Mouse (Mus musculus) forebrain, embryonic 12.5 days (tissue): ENCODE results near the gene Fam189a2. TPM values are rescaled to one million over a fixed set of nuclear protein-coding genes. Genes with fewer than 3 reads are reported as not detected.

Source experiments
- ATAC-seq: fragments of 200-750 bp; cut with Nextera tagmentation; 2 replicates; pipeline ENCODE4 v1.8.0; 2017; ENCODE audit warnings: moderate TSS enrichment; ENCODE audit not compliant: low FRiP score
- H3K27ac ChIP-seq: fragments of 300-500 bp; sonication (generic); 2 replicates; pipeline ENCODE4 v1.5.1; 2016; ENCODE audit warnings: mild to moderate bottlenecking
- H3K27me3 ChIP-seq: fragments of 300-500 bp; sonication (generic); 2 replicates; pipeline ENCODE4 v1.6.1; 2016; ENCODE audit warnings: mild to moderate bottlenecking
- H3K36me3 ChIP-seq: fragments of 300-500 bp; sonication (generic); replicated peaks from 2 replicates; pipeline ENCODE4 v1.6.1; 2016; ENCODE audit warnings: mild to moderate bottlenecking
- H3K4me1 ChIP-seq: fragments of 300-500 bp; sonication (generic); 2 replicates; pipeline ENCODE4 v1.6.1; 2016
- H3K4me2 ChIP-seq: fragments of 300-500 bp; sonication (generic); 2 replicates; pipeline ENCODE4 v1.6.1; 2016; ENCODE audit warnings: mild to moderate bottlenecking, moderate library complexity
- H3K4me3 ChIP-seq: fragments of 300-500 bp; sonication (generic); replicated peaks from 2 replicates; pipeline ENCODE4 v1.5.1; 2016; ENCODE audit warnings: mild to moderate bottlenecking
- H3K9ac ChIP-seq: fragments of 300-500 bp; sonication (generic); 2 replicates; pipeline ENCODE4 v1.6.1; 2016; ENCODE audit warnings: mild to moderate bottlenecking
- H3K9me3 ChIP-seq: fragments of 300-500 bp; sonication (generic); 2 replicates; pipeline ENCODE4 v1.6.1; 2016
- WGBS: fragments of 180-500 bp; shearing (Covaris S2); methylation state at CpG from one replicate; pipeline ENCODE4 v1.1.7; 2016; 5-methylcytosine and 5-hydroxymethylcytosine counted together
- polyA plus RNA-seq: library from polyadenylated mRNA; unstranded; fragments of >200 nt; fragmentation: Nextera tagmentation; extraction: Ambion mirVana; gene quantifications from 2 replicates; pipeline ENCODE4 v1.2.1, GENCODE M21; 2016

The Fam189a2 gene
- polyA plus RNA-seq, 1 experiment from 2014 or later, result 0.47 TPM

GRCm38 (mm10) chr19:23946751-23947150 lies 84.1 kb downstream of the Fam189a2 start:
- no peak for ATAC-seq
- H3K36me3 ChIP-seq, result no peaks in the 10 kb centered on the region
- H3K4me2 ChIP-seq, result no peak overlapping the region
- peaks cover 14% of the 10 kb centered on the region for H3K4me1 ChIP-seq
- no peak overlapping the region for H3K9ac ChIP-seq
- H3K27ac ChIP-seq, result no peak overlapping the region
- no peak overlapping the region for H3K4me3 ChIP-seq
- H3K27me3 ChIP-seq, result no peaks in the 10 kb centered on the region
- WGBS, result 84% methylated on average over 4 of the region's 4 CpGs
- no peaks in the 10 kb centered on the region for H3K9me3 ChIP-seq

- H3K9ac ChIP-seq, result no peak overlapping the region
- peaks cover 20% of the 10 kb centered on the region for H3K4me1 ChIP-seq
- 86% methylated on average over 6 of the region's 6 CpGs for WGBS
- H3K27ac ChIP-seq, result no peak overlapping the region
- H3K4me3 ChIP-seq, result no peak overlapping the region
- H3K4me2 ChIP-seq, result no peak overlapping the region
- H3K36me3 ChIP-seq, result no peaks in the 10 kb centered on the region
- no peak for ATAC-seq
- H3K27me3 ChIP-seq, result no peaks in the 10 kb centered on the region
- no peaks in the 10 kb centered on the region for H3K9me3 ChIP-seq
Observed at GRCm38 (mm10) chr19:23946026-23946685, 84.7 kb downstream of the Fam189a2 start.

- Histone ChIP-seq H3K4me2 (no peak overlapping the region), H3K9ac (no peak overlapping the region), H3K27ac (no peak overlapping the region), H3K9me3 (no peaks in the 10 kb centered on the region), H3K4me1 (peaks cover 19% of the 10 kb centered on the region), H3K27me3 (no peaks in the 10 kb centered on the region), H3K36me3 (no peaks in the 10 kb centered on the region; the same call in 1 of the 2 replicates), H3K4me3 (no peak overlapping the region)
- no peak for ATAC-seq
- 87% methylated on average over 7 of the region's 7 CpGs for WGBS
Observed at GRCm38 (mm10) chr19:23942886-23943285, 87.9 kb downstream of the Fam189a2 start.

GRCm38 (mm10) chr19:23941422-23941949 lies 89.3 kb downstream of the Fam189a2 start:
- Histone ChIP-seq H3K4me3 (no peak overlapping the region), H3K36me3 (no peaks in the 10 kb centered on the region; the same call in 1 of the 2 replicates), H3K4me1 (peaks cover 16% of the 10 kb centered on the region), H3K9me3 (no peaks in the 10 kb centered on the region), H3K4me2 (no peak overlapping the region), H3K27me3 (no peaks in the 10 kb centered on the region), H3K9ac (no peak overlapping the region), H3K27ac (peak overlapping the region; percentile 53; the same call in 1 of the 2 replicates)
- peak; percentile 68; the same call in 1 of the 2 replicates for ATAC-seq
- WGBS, result 40% methylated on average over 12 of the region's 12 CpGs

- H3K27me3 ChIP-seq, result no peaks in the 10 kb centered on the region
- H3K9me3 ChIP-seq, result peaks cover 10% of the 10 kb centered on the region
- H3K4me1 ChIP-seq, result no peaks in the 10 kb centered on the region
- no peak overlapping the region for H3K27ac ChIP-seq
- peaks cover 7% of the 10 kb centered on the region for H3K36me3 ChIP-seq
- H3K4me2 ChIP-seq, result no peak overlapping the region
- ATAC-seq, result no peak
- H3K9ac ChIP-seq, result no peak overlapping the region
- no peak overlapping the region for H3K4me3 ChIP-seq
- WGBS, result 96% methylated on average over 5 of the region's 5 CpGs
Observed at GRCm38 (mm10) chr19:23930826-23931225, 100.0 kb downstream of the Fam189a2 start.

GRCm38 (mm10) chr19:23925541-23925940 lies 105.3 kb downstream of the Fam189a2 start:
- no peaks in the 10 kb centered on the region for H3K9me3 ChIP-seq
- peaks cover under 1% of the 10 kb centered on the region; the same call in 1 of the 2 replicates for H3K4me1 ChIP-seq
- no peak overlapping the region for H3K27ac ChIP-seq
- H3K27me3 ChIP-seq, result no peaks in the 10 kb centered on the region
- H3K36me3 ChIP-seq, result no peaks in the 10 kb centered on the region
- no peak for ATAC-seq
- WGBS, result 94% methylated on average over 5 of the region's 5 CpGs
- no peak overlapping the region for H3K9ac ChIP-seq
- no peak overlapping the region for H3K4me3 ChIP-seq
- H3K4me2 ChIP-seq, result no peak overlapping the region

- Histone ChIP-seq H3K4me2 (no peak overlapping the region), H3K36me3 (no peaks in the 10 kb centered on the region), H3K9ac (no peak overlapping the region), H3K27me3 (no peaks in the 10 kb centered on the region), H3K4me3 (no peak overlapping the region), H3K4me1 (peaks cover 8% of the 10 kb centered on the region), H3K27ac (no peak overlapping the region), H3K9me3 (no peaks in the 10 kb centered on the region)
- WGBS, result 87% methylated on average over 9 of the region's 9 CpGs
- no peak for ATAC-seq
Observed at GRCm38 (mm10) chr19:23924791-23925190, 106.0 kb downstream of the Fam189a2 start.

GRCm38 (mm10) chr19:23924057-23924456 lies 106.8 kb downstream of the Fam189a2 start:
- no peaks in the 10 kb centered on the region for H3K9me3 ChIP-seq
- H3K27me3 ChIP-seq, result no peaks in the 10 kb centered on the region
- no peak overlapping the region for H3K4me2 ChIP-seq
- peaks cover 15% of the 10 kb centered on the region for H3K4me1 ChIP-seq
- no peak overlapping the region for H3K9ac ChIP-seq
- H3K27ac ChIP-seq, result no peak overlapping the region
- H3K4me3 ChIP-seq, result no peak overlapping the region
- ATAC-seq, result no peak
- WGBS, result 79% methylated on average over 6 of the region's 6 CpGs
- H3K36me3 ChIP-seq, result no peaks in the 10 kb centered on the region

Other genes starting within 250 kb of the Fam189a2 start
- gene Tjp2, start 194.0 kb upstream of the Fam189a2 start, polyA plus RNA-seq, result 31.0 and 31.3 TPM in 2 replicates
- gene Fxn, start 249.6 kb upstream of the Fam189a2 start, polyA plus RNA-seq, result 52.2 and 57.2 TPM in 2 replicates